Mouse (Mus musculus): Measurements from ENCODE around the gene Enox2. TPM values are rescaled to one million over a fixed set of nuclear protein-coding genes. Genes with fewer than 3 reads are reported as not detected.

Enox2 gene
- polyA plus RNA-seq, 1 experiment: 10.1 TPM

DNA sequence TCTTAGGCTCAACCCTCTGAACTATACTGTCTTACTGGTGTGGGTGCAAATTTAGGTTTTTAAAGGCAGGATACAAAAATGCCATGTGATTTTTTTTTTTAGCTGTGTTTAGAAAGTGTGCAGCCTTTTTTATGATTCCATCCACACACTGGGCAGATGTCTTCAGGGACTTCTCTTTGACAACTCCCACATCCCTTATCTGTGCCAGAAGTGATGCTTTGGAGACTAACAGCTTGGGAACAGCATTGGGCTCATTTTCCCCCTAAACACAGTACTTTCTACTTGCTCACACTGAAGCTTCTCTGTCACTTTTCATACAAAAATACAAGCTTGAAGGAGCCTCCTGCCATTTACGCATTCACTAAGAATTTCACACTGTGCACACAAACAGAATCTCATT is 282.4 kb downstream of the Enox2 start:
- peak; percentile 20 to 28 for DNase-seq (ENCODE audit: extremely low spot score in 1 of 2, low spot score in 1 of 2)

DNA sequence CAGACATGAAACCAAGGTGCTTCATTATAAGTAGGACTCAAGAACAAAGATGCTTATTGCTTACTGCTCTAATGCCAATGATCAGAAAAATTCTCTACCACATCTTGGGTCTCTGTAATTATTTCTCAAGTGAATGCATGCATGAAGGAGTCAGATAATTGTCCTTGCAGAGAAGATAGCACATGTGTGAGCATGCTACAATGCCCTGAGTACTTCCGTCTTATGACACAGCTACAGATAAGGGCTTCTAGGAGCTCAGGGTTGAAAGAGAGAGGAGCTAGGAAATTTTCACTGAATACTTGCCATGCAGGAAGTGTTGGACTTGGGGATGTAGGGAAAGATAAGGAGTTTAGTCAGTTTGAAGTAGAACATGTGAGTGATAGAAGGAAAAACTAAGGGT is 285.2 kb downstream of the Enox2 start:
- no peak for DNase-seq (ENCODE audit: extremely low spot score in 1 of 2, low spot score in 1 of 2)

DNA sequence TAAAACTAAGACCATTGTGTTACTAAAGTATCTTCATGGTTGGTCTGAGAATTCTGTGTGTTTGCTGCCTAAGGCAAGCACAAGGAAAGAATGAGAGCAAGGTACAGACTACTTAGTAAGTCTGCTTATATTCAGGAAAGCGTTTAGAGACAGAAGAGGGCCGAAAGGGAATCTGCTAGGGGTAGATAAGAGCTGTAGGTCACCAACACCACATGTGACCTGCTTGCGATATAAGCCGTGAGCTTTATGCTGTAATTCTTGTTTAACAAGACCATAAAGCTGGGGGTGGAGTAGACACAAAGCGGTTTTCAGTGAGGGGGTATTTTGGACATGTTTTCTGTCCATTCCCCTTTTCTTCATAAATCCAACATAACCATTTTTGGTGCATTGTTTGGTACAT is 302.4 kb downstream of the Enox2 start:
- no peak for DNase-seq (ENCODE audit: extremely low spot score in 1 of 2, low spot score in 1 of 2)

DNA sequence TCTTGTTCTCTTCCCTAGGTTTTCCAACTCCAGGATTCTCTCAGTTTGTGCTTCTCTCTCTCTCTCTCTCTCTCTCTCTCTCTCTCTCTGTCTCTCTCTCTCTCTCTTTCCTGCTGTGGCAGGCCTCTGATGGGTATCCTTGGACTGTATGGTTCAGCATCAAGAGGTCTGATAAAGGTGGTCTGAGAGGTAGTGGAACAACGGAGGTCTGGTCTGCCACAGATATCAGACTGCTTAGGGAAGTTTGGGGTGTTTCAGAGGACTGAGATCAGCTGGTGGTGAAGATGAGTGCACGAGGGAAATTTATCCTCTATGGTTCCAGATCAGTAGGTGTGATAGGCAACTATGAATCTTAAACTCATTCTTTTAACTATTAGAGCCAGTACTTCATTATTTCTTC is 303.6 kb downstream of the Enox2 start:
- DNase-seq (ENCODE audit: extremely low spot score in 1 of 2, low spot score in 1 of 2): no peak

Other genes starting within 250 kb of the Enox2 start
- gene Arhgap36, start 175.7 kb upstream of the Enox2 start, polyA plus RNA-seq (2012; rRNA removed): 0.36 and 0.46 TPM in 2 replicates